Mouse (Mus musculus) myocyte (in vitro differentiated cells): ENCODE results near the gene Zfp963.

Experiments used
- CEBPB ChIP-seq: IDR thresholded peaks from 2 replicates; pipeline ENCODE4 v1.6.1; 2011; ENCODE audit warnings: mild to moderate bottlenecking, moderate library complexity; ENCODE audit not compliant: poor library complexity, insufficient read depth, severe bottlenecking
- E2F4 ChIP-seq: IDR thresholded peaks from one replicate; pipeline ENCODE4 v1.6.1; 2011; ENCODE audit warnings: mild to moderate bottlenecking, control low read depth, moderate library complexity; ENCODE audit not compliant: insufficient read depth
- MAX ChIP-seq: IDR thresholded peaks from one replicate; pipeline ENCODE4 v1.6.1; 2011; ENCODE audit warnings: low read depth, mild to moderate bottlenecking, control low read depth
- MYOD1 ChIP-seq, 3 experiments: IDR thresholded peaks; one replicate each; pipeline ENCODE4 v1.6.1; 2011; ENCODE audit warnings: control low read depth in 2 of 3, low read depth in 2 of 3, mild to moderate bottlenecking in 2 of 3, moderate library complexity in 1 of 3; ENCODE audit not compliant: insufficient read length in 2 of 3, control insufficient read depth in 1 of 3
- MYOG ChIP-seq, 3 experiments: IDR thresholded peaks; one replicate each; pipeline ENCODE4 v1.6.1; 2011; ENCODE audit warnings: control low read depth in 2 of 3, low read depth in 2 of 3, mild to moderate bottlenecking in 2 of 3; ENCODE audit not compliant: insufficient read length in 2 of 3, control insufficient read depth in 1 of 3, insufficient read depth in 1 of 3
- POLR2A ChIP-seq: IDR thresholded peaks from one replicate; pipeline ENCODE4 v1.6.1; 2011; ENCODE audit warnings: low read depth, mild to moderate bottlenecking, control low read depth, moderate library complexity; ENCODE audit not compliant: insufficient read length
- POLR2AphosphoS2 ChIP-seq: IDR thresholded peaks from one replicate; pipeline ENCODE4 v1.6.1; 2011; ENCODE audit warnings: low read depth, control low read depth; ENCODE audit not compliant: insufficient read length
- REST ChIP-seq: IDR thresholded peaks from one replicate; pipeline ENCODE4 v1.6.1; 2011; ENCODE audit warnings: mild to moderate bottlenecking, control low read depth, moderate library complexity; ENCODE audit not compliant: insufficient read depth, insufficient read length
- SRF ChIP-seq: IDR thresholded peaks from one replicate; pipeline ENCODE4 v1.6.1; 2011; ENCODE audit warnings: low read depth; ENCODE audit not compliant: control insufficient read depth, insufficient read length
- TCF12 ChIP-seq: IDR thresholded peaks from one replicate; pipeline ENCODE4 v1.6.1; 2011; ENCODE audit warnings: mild to moderate bottlenecking, control low read depth; ENCODE audit not compliant: poor library complexity, insufficient read depth, severe bottlenecking
- TCF3 ChIP-seq: IDR thresholded peaks from one replicate; pipeline ENCODE4 v1.6.1; 2011; ENCODE audit warnings: low read depth, control low read depth; ENCODE audit not compliant: insufficient read length
- USF1 ChIP-seq: IDR thresholded peaks from one replicate; pipeline ENCODE4 v1.6.1; 2011; ENCODE audit warnings: low read depth, mild to moderate bottlenecking, control low read depth, moderate library complexity

DNA sequence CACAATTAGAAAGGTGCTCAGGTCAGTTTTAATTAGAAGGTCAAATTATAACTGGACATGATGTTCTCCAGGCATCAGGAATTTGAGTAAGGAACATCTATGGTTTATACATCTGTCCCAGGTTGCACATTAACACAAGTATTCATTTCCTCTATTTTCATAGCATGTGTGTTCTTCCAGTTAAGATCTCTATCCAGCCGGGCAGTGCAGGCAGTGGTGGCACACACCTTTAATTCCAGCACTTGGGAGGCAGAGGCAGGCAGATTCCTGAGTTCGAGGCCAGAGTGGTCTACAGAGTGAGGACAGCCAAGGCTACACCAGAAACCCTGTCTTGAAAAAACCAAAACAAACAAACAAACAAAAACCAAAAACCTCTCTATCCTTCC is 25.4 kb upstream of the Zfp963 start:
- no peak for TF ChIP-seq POLR2A
- TF ChIP-seq USF1, result no peak
- TF ChIP-seq MYOG (IDR thresholded peaks at IDR 0.05; ENCODE audit: control insufficient read depth in 1 of 3, insufficient read depth in 1 of 3, insufficient read length in 2 of 3, low read depth in 2 of 3), result no peak
- no peak for TF ChIP-seq MAX
- TF ChIP-seq MYOD1 (IDR thresholded peaks at IDR 0.05; ENCODE audit: control insufficient read depth in 1 of 3, insufficient read length in 2 of 3, low read depth in 2 of 3), result no peak
- no peak for TF ChIP-seq POLR2AphosphoS2
- TF ChIP-seq SRF, result no peak
- TF ChIP-seq REST, result no peak
- TF ChIP-seq CEBPB, result no peak
- no peak for TF ChIP-seq E2F4
- TF ChIP-seq TCF12, result no peak
- no peak for TF ChIP-seq TCF3
